Mouse (Mus musculus) gastrocnemius, adult 2 months (tissue): ENCODE data around the gene Susd6. TPM values are rescaled to one million over a fixed set of nuclear protein-coding genes. Genes with fewer than 3 reads are reported as not detected.

Source experiments
- DNase-seq: peaks from one replicate; pipeline ENCODE4 v3.0.0; 2022
- H3K27ac ChIP-seq: fragments of 200-600 bp; 2 replicates; pipeline ENCODE4 v1.8.1; 2022; ENCODE audit warnings: mild to moderate bottlenecking
- H3K4me3 ChIP-seq: fragments of 200-600 bp; 2 replicates; pipeline ENCODE4 v1.8.1; 2022; ENCODE audit warnings: mild to moderate bottlenecking, moderate library complexity
- CTCF ChIP-seq: fragments of 200-600 bp; IDR thresholded peaks from 2 replicates; pipeline ENCODE4 v1.8.1; 2022; ENCODE audit warnings: antibody characterized with exemption, mild to moderate bottlenecking, moderate library complexity
- intact Hi-C: fragments of 180-260 bp; cut with DNase I; formaldehyde crosslinking; loops from one replicate; pipeline ENCODE4 v1.15.1; 2025
- total RNA-seq, 2 experiments: library from RNA; stranded (reverse); gene quantifications; 2 replicates each; pipeline ENCODE4 v1.2.3; 2021

Susd6 gene
- total RNA-seq, 2 experiments from 2014 or later = 37.7 to 41.1 TPM

DNA sequence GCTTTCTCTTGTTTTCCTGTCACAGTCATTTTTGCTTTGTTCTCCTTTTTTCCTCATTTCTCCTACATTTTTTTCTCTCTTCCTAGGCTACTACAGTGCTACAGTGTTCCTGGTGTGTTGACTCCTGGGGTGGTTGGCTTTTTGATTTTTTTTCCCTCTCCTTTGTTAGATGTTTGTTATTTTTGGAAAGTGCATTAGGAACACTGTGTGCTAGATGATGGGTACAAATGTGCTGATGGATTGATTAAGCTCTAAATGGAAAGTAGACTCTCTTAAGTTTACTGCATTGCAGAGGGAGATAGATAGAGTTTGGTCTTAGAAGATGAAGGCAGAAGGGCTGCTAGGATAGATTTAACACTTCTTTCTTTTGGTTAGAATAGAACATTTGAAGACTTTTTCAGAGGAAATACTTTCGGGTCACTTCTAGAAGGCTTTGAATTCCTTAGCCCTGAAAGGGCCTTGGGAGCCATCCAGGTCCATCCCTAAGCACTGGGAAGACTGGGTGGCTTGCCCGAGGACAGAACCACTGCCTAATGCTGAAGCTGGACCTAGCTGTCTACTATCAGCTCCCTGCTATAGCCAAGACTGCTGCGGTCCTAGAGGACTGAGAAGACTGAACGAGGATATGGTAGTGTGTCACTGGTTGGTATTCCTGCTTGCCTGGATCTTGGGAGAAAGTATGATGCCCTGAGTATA, 31.1 kb downstream of the Susd6 start:
- Histone ChIP-seq H3K27ac (peak overlapping the region; percentile 78), H3K4me3 (peak overlapping the region; percentile 24)
- peak; percentile 61 for DNase-seq
- no peak for TF ChIP-seq CTCF
- intact Hi-C loops = no loop called here

DNA sequence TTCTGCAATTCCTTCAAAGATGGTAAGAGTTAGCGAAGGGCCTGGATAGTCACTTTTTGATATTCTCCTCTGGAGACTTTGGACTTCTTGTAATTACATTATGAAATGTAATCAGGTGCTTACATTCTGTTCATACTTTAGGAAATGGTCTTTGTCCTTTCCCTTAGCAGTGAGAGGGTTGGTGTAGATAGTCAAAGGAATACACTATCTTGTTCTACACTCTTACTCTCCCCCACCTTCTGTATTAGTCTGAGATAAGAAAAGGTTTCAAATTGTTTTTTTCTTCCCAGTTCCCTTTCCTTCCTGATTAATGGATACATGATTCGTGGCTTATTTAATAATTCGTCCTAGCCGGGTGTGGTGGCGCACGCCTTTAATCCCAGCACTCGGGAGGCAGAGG, 32.2 kb downstream of the Susd6 start:
- TF ChIP-seq CTCF = no peak
- DNase-seq = no peak
- peak overlapping the region; percentile 78 for H3K27ac ChIP-seq
- H3K4me3 ChIP-seq = no peak overlapping the region; the same call in 1 of the 2 replicates
- intact Hi-C loops = no loop called here

DNA sequence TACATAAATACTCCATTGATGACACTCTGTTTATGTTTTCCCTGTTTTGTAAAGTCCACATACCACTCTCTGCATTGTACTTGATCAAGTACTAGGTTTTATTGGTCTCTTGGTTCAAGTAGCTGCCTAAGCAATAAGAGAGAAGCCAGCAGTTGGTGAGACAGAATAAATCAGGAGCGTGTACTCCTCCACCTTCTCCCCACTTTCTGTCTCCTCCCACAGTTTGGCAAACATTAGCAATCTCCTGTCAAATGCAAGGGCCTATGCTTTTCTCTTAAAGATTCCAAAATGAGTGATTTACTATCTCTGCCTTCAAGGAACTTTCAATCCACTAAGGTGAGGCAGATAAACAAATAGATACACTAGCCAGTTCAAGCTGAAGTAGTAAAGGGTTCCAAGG, 33.9 kb downstream of the Susd6 start:
- intact Hi-C loops = no loop called here
- no peak for TF ChIP-seq CTCF
- H3K27ac ChIP-seq = peak overlapping the region; percentile 38; the same call in 1 of the 2 replicates
- no peak for DNase-seq
- H3K4me3 ChIP-seq = no peak overlapping the region

DNA sequence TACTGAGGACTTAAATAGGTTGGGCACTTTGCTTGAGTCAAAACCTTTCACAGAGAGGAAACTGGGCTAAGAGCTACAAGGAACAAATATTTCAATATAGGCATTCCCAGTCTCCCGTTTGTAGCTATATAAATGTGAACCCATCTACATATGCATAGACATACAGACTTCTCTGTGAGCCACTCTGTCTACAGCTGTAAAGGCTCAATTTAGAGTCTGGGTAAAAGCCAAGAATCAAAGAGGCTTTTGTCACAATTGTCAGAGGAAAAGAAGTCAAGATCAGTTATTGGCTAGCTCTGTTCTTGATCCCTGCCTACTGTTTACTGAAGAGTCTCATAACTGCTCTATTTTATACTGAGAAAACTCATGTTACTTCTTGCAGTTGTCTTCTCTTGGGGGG, 36.1 kb downstream of the Susd6 start:
- intact Hi-C loops = loop anchor here (5.0 kb wide), 1 partner anchor 34 kb away; the partner anchor contains the start of gene Susd6
- Histone ChIP-seq H3K4me3 (no peak overlapping the region), H3K27ac (peak overlapping the region; percentile 90)
- DNase-seq = no peak
- TF ChIP-seq CTCF = no peak

DNA sequence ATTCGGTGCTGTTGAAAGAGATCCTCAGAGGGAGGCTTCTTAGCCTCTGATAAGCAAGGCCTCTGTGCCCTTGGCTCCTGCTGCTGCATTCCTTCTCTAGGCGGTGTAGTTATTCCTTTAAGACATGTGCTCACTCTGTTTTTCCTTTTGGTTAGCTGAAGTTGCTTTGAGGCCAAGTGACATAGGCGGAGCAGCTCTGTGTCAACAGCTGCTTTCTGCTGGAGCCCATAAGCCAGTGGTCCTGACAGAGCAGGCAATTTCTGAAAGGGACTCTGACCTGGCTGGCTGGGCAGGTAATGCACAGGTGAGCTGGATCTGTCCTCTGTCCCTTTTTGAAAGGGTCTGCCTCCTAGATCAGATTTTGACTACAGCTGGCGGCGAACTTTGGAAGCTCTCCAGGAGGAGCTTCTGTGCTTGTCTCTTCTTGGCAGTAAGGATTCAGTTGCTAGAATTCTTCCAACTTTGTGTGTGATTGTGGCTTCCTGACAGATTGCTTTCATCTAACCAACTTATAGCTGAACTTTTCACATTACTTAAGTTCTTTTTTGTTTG, 37.2 kb downstream of the Susd6 start:
- no peak for TF ChIP-seq CTCF
- Histone ChIP-seq H3K27ac (peak overlapping the region; percentile 90), H3K4me3 (peak overlapping the region; percentile 66)
- peak; percentile 72 for DNase-seq
- intact Hi-C loops = loop anchor here (5.0 kb wide), 1 partner anchor 35 kb away; the partner anchor contains the start of gene Susd6

DNA sequence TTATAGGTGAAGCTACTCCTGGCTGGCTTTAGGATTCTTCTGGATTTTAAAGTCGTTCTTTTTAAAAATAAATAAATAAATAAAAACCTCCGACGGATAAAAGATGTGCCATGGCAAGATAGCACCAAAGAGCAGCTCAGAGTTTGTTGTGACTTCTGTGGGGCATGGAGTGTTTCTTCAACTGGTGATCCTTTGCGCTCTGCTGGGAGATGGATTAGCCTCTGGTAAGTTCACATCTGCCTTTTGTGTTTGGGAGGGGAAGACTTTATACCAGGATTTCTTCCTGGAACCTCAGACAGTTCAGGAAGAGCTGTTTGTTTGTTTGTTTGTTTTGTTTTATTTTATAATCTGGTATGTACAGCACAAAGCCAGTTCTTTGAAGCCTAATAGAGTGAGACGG, 37.7 kb downstream of the Susd6 start:
- peak overlapping the region; percentile 66 for H3K4me3 ChIP-seq
- H3K27ac ChIP-seq = peak overlapping the region; percentile 90
- DNase-seq = no peak
- intact Hi-C loops = loop anchor here (5.0 kb wide), 1 partner anchor 36 kb away; the partner anchor contains the start of gene Susd6
- no peak for TF ChIP-seq CTCF

DNA sequence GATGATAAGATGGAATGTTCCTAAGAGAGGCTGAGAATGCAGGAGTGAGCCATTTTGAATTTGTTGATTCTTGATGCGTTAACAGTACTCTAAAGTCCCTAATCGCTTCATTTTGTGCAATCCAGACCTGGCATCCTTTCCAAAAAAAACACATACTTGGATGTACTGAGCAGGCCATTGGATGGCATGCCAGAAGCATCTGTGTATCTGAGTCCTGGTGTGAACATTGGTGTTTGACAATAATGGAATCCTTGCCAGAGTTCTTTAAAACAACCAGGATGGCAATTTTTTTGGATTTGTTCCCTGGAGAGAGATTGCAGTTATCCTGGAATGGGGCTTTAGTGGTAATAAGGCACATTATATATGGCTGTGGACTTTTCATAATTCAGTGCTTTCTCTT, 38.6 kb downstream of the Susd6 start:
- no peak for TF ChIP-seq CTCF
- intact Hi-C loops = loop anchor here (5.0 kb wide), 1 partner anchor 37 kb away; the partner anchor contains the start of gene Susd6
- DNase-seq = no peak
- H3K27ac ChIP-seq = peak overlapping the region; percentile 90
- H3K4me3 ChIP-seq = peak overlapping the region; percentile 66

DNA sequence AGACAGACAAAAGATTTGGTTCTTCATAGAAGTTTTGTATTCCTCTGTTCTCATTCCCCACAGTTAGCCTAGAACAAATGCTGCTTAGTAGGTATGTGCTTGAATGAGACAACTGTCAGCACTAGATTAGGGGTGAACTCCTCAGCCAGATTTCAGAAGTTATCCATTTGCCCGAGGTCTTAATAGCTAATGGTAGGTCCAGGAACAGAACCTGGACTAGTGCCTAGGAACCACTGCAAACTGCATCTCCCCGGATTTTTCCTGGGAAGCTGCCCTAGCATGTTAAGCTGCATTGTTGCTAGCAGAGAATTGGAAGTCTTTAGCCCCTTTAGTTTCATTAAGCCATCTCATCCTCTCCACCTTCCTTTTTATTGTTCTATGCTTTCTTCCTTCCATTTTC, 39.9 kb downstream of the Susd6 start:
- Histone ChIP-seq H3K4me3 (peak overlapping the region; percentile 7), H3K27ac (peak overlapping the region; percentile 90)
- DNase-seq = no peak
- no peak for TF ChIP-seq CTCF
- intact Hi-C loops = no loop called here

DNA sequence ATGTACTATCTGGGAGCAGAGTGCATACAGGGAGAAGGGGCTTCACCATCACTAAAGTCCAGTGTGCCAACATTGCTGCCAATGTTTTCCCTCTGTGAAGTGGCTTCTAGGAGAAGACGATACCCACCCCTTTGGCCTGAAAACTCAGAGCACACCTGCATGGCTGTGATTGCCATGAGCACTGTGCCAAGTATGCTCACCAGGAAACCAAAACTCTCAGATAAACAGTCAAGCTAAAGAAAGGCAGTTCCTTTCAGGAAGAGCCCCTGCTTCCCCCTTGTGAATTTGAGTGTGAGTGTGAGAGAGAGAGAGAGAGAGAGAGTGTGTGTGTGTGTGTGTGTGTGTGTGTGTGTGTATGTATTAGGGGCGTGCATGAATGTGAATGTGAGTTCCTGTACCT, 40.5 kb downstream of the Susd6 start:
- no peak for DNase-seq
- intact Hi-C loops = no loop called here
- Histone ChIP-seq H3K27ac (peak overlapping the region; percentile 90), H3K4me3 (no peak overlapping the region)
- no peak for TF ChIP-seq CTCF

DNA sequence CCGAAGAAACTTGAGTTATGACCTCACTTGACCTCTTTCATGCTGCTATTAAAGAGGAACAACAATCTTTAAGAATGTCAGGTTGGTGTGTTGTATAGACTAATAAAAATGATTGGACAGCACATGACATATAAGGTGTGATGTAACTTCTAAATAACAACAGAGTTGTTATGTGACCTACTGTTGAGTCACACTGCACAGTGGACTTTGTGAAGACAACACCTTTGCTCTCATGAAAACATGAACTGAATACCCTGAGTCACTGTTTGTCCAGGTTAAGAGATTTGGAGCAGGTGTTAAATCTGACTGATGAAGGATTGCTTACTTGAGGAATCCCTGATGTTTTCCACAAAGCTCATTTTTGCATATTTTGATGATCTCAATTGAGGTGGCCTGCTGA, 42.0 kb downstream of the Susd6 start:
- intact Hi-C loops = no loop called here
- Histone ChIP-seq H3K4me3 (no peak overlapping the region), H3K27ac (peak overlapping the region; percentile 72)

DNA sequence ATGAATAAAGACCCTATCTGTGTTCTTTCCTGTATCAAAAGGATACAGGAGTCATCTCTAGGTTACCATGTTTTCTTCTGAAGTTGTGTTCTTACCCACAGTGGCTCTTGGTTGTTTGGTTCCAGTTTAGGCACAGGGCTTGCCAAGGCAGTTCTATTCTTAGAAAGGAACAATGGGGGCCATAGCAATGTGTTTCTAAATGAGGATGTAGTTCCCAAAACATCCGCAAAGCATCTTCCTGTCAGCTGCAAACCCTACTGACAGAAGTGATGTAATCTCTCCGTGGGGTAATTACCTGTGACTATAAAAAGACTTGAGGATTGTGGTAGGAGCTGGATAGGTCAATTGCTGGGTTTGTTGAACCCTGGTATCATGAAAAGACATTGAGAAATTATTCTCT, 43.2 kb downstream of the Susd6 start:
- intact Hi-C loops = no loop called here
- DNase-seq = no peak

More for the DNA sequence above, 42.0 kb downstream of the Susd6 start:
- no peak for DNase-seq
- TF ChIP-seq CTCF = no peak

DNA sequence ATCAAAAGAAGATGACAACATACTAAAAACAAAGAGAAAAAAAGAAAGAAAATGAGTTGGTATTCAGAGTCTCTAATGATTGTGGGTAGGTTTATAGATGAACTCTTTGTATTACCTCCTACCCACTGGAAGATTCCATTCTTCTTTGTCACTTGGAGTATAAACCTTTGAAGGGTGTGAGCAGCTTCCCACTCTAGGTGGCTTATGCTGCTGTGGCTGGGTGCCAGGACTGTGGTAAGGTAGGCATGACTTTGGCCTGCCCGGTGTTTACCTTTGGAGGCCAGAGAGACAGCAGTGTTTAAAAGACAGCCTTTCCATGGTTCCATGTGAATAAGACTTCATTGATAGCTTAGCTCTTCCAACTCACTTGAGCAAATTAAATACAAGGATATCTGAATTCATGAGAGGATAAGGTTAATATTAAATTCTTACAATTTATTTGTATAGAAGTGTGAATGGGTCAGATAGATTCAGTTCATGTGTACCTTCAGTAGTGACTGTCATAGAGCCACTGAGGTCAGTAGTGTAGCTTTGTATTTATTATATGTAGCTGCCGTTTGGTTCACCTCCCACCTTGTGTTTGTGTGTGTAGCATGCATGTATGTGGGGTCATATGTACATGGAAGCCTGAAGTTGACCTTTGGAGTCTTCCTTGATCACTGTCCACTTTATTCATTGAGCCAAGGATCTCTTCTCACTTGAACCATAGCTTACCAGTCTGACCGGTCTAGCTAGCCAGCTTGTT, 44.0 kb downstream of the Susd6 start:
- intact Hi-C loops = no loop called here
- Histone ChIP-seq H3K4me3 (no peak overlapping the region), H3K27ac (peak overlapping the region; percentile 62)
- no peak for DNase-seq
- no peak for TF ChIP-seq CTCF

More for the DNA sequence above, 43.2 kb downstream of the Susd6 start:
- H3K4me3 ChIP-seq = no peak overlapping the region
- peak; percentile 29 for TF ChIP-seq CTCF
- peak overlapping the region; percentile 78 for H3K27ac ChIP-seq
